Mouse (Mus musculus): ENCODE measurements around the gene Npsr1. TPM values are rescaled to one million over a fixed set of nuclear protein-coding genes. Genes with fewer than 3 reads are reported as not detected.

Npsr1 gene
- polyA plus RNA-seq, 1 experiment from 2014 or later = not detected

DNA sequence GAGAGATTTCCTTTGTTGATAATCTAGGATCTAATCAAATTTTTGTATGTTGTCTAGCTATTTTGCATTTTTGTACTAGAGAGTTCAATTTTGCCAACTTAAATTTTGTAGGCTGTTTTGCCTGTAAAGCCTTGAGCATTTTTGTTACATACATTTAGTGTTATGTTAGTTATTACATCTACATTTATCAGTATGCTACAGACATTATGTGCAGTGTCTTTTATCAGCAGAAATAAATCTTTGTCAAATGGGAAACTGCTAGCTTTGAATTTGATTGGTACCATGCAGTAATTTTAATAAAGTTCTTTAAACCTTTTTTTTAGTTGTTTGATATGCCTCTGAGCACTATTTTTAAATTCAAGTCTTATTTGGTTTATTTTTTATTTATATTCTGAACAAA, 185.7 kb downstream of the Npsr1 start:
- no peaks in the 10 kb centered on the region for H3K9me3 ChIP-seq (ENCODE audit: control insufficient read depth, low read length)
- no peak for DNase-seq (ENCODE audit: low spot score)

DNA sequence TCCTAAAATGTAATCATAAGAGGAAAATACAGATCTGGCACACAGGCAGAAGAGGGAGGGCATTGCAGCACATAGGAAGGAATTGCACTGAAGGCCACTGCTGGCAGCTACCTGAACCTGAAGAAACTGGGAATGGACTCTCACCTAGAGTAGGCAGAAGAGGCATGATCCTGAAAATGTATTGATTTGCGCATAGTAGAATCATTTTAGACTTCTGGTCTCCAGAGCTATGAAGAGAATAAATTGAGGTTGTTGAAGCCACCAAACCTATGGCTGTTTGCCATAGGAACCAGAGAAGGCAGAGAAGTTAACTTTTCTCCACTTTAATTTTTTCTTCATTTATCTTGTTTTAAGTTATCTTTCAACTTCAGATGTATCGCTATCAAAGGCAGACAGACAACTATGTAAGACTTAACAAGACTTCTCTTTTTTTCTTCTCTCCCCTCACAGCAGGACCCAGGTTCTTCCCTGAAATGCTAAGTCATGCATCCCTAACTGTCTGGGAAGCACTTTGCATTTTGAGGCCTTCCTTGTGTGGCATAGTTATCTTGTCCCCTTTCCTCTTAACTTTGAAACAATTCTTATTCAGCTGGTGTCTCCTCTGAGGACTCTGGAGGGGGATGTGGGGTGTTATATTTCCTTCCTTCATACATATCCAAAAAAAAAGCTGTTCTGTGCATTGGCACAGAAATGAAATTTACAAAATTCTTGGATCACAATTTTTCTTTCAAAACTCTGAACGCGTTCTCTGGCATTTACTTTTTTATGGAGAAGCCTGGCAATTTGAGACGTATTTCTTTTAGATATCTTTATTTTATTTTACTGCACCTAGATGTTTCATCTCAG, 186.7 kb downstream of the Npsr1 start:
- H3K36me3 ChIP-seq (ENCODE audit: control insufficient read depth, insufficient read depth, low read length) = no peaks in the 10 kb centered on the region
- H3K27me3 ChIP-seq (ENCODE audit: control insufficient read depth, insufficient read depth, low read length) = no peaks in the 10 kb centered on the region
- no peak overlapping the region for H3K4me3 ChIP-seq (ENCODE audit: low read depth, low read length)
- DNase-seq (ENCODE audit: low spot score) = no peak
- no peaks in the 10 kb centered on the region for H3K9me3 ChIP-seq (ENCODE audit: control insufficient read depth, low read length)
- no peaks in the 10 kb centered on the region for H3K4me1 ChIP-seq (replicated peaks; ENCODE audit: control insufficient read depth, insufficient read depth)
- TF ChIP-seq CTCF (IDR thresholded peaks at IDR 0.05; ENCODE audit: low read depth) (no peak), EP300 (optimal IDR thresholded peaks at IDR 0.05) (no peak)
- no peak for ATAC-seq (ENCODE audit: low FRiP score, low TSS enrichment)
- H3K9ac ChIP-seq (ENCODE audit: low read length) = no peak overlapping the region
- 79% methylated on average over 5 of the region's 5 CpGs for WGBS
- no peak overlapping the region for H3K4me2 ChIP-seq (replicated peaks; ENCODE audit: low read depth)
- H3K27ac ChIP-seq (replicated peaks) = no peak overlapping the region

More for the DNA sequence above, 185.7 kb downstream of the Npsr1 start:
- Histone ChIP-seq H3K4me1 (replicated peaks; ENCODE audit: control insufficient read depth, insufficient read depth) (no peaks in the 10 kb centered on the region), H3K27ac (replicated peaks) (no peak overlapping the region), H3K27me3 (ENCODE audit: control insufficient read depth, insufficient read depth, low read length) (no peaks in the 10 kb centered on the region), H3K36me3 (ENCODE audit: control insufficient read depth, insufficient read depth, low read length) (no peaks in the 10 kb centered on the region), H3K4me2 (replicated peaks; ENCODE audit: low read depth) (no peak overlapping the region), H3K9ac (ENCODE audit: low read length) (no peak overlapping the region), H3K4me3 (ENCODE audit: low read depth, low read length) (no peak overlapping the region)
- TF ChIP-seq CTCF (IDR thresholded peaks at IDR 0.05; ENCODE audit: low read depth) (no peak), EP300 (optimal IDR thresholded peaks at IDR 0.05) (no peak)
- no peak for ATAC-seq (ENCODE audit: low FRiP score, low TSS enrichment)

DNA sequence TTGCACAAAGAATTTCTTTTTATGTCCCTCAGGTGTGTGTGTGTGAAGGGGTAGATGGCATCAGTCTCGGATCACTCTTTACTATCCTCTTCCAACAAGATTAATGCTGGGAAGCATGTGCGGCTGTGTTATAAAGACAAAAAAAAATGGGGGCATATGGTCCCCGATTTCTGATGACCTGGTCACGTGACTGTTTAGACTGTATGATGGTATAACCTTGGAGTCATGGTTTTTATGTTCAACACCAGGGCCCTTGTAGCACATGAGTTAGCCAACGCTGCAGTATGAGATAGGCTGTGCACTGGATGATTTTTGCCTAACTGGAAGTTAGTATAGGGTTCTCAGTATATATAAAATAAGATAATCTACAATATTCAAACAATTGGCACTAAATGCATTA, 187.6 kb downstream of the Npsr1 start:
- Histone ChIP-seq H3K9ac (ENCODE audit: low read length) (no peak overlapping the region), H3K4me2 (replicated peaks; ENCODE audit: low read depth) (no peak overlapping the region), H3K27me3 (ENCODE audit: control insufficient read depth, insufficient read depth, low read length) (no peaks in the 10 kb centered on the region), H3K4me1 (replicated peaks; ENCODE audit: control insufficient read depth, insufficient read depth) (no peaks in the 10 kb centered on the region), H3K36me3 (ENCODE audit: control insufficient read depth, insufficient read depth, low read length) (no peaks in the 10 kb centered on the region), H3K4me3 (ENCODE audit: low read depth, low read length) (no peak overlapping the region), H3K9me3 (ENCODE audit: control insufficient read depth, low read length) (no peaks in the 10 kb centered on the region), H3K27ac (replicated peaks) (no peak overlapping the region)
- DNase-seq (ENCODE audit: low spot score) (no peak), ATAC-seq (ENCODE audit: low FRiP score, low TSS enrichment) (no peak)
- TF ChIP-seq EP300 (optimal IDR thresholded peaks at IDR 0.05) (no peak), CTCF (IDR thresholded peaks at IDR 0.05; ENCODE audit: low read depth) (no peak)
- WGBS = 89% methylated on average over 5 of the region's 5 CpGs

DNA sequence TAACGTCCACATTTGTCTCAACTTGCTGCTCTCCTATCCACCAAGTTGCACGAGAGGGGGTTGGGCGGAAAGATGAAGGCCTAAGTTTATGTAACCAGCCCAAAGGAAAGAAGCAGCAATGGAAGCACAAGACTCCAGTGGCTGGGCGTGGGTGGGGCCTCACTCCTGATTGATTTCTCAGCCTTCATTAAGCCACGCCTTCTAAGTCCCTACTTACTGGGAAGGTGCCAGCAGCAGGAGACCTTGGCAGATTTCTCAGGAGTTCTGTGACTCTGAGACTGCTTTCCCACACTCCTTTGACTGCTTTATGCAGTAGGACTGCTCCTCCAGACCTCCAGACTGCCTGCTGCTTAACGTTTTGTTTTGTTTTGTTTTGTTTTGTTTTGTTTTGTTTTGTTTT, 193.6 kb downstream of the Npsr1 start:
- DNase-seq (ENCODE audit: low spot score) (peak; percentile 23), ATAC-seq (ENCODE audit: low FRiP score, low TSS enrichment) (no peak)
- H3K4me1 ChIP-seq (replicated peaks; ENCODE audit: control insufficient read depth, insufficient read depth) = no peaks in the 10 kb centered on the region
- no peaks in the 10 kb centered on the region for H3K36me3 ChIP-seq (ENCODE audit: control insufficient read depth, insufficient read depth, low read length)
- H3K27ac ChIP-seq (replicated peaks) = no peak overlapping the region
- no peak overlapping the region for H3K4me2 ChIP-seq (replicated peaks; ENCODE audit: low read depth)
- H3K9ac ChIP-seq (ENCODE audit: low read length) = no peak overlapping the region
- TF ChIP-seq EP300 (optimal IDR thresholded peaks at IDR 0.05) (no peak), CTCF (IDR thresholded peaks at IDR 0.05; ENCODE audit: low read depth) (no peak)
- H3K27me3 ChIP-seq (ENCODE audit: control insufficient read depth, insufficient read depth, low read length) = no peaks in the 10 kb centered on the region
- 25% methylated on average over 6 of the region's 6 CpGs for WGBS
- H3K9me3 ChIP-seq (ENCODE audit: control insufficient read depth, low read length) = no peaks in the 10 kb centered on the region
- H3K4me3 ChIP-seq (ENCODE audit: low read depth, low read length) = no peak overlapping the region

DNA sequence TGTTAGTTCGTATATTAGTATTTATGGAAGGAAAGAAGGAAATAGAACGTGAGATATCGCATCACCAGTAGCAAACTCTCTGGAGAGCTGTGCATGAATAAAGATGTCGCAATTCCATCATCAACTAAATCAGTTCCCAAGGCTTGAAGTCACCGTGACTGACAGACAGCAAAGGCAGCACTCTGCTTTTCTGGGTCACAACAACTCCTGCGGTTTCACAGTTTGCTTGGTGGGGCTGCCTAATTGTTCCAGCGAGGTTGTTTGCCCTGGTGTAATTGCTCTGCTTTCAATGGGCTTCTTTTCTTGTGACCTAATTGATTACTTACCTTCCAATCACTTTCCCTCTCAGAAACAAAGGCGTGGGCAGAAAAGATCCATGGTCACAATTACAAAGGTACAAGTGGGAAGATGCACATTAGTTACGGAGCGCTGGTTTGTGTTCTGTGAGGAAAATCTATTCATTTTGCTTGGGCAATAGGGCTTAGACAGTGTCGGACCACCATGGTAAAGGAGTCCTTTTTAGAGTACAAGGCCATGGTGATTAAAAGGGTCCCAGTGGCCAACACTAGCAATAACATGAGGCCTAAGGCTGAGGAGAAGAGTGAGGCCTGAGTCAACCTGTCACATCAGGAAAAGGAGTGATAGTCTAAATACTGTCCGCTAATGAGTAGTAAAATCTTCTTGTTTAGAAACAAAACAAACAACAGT, 195.6 kb downstream of the Npsr1 start:
- Histone ChIP-seq H3K4me3 (ENCODE audit: low read depth, low read length) (no peak overlapping the region), H3K27ac (replicated peaks) (no peak overlapping the region), H3K9me3 (ENCODE audit: control insufficient read depth, low read length) (no peaks in the 10 kb centered on the region), H3K27me3 (ENCODE audit: control insufficient read depth, insufficient read depth, low read length) (no peaks in the 10 kb centered on the region), H3K9ac (ENCODE audit: low read length) (no peak overlapping the region), H3K36me3 (ENCODE audit: control insufficient read depth, insufficient read depth, low read length) (no peaks in the 10 kb centered on the region), H3K4me2 (replicated peaks; ENCODE audit: low read depth) (no peak overlapping the region), H3K4me1 (replicated peaks; ENCODE audit: control insufficient read depth, insufficient read depth) (no peaks in the 10 kb centered on the region)
- DNase-seq (ENCODE audit: low spot score) = no peak
- WGBS = 64% methylated on average over 12 of the region's 12 CpGs
- TF ChIP-seq CTCF (IDR thresholded peaks at IDR 0.05; ENCODE audit: low read depth) = no peak
- TF ChIP-seq EP300 (optimal IDR thresholded peaks at IDR 0.05) = no peak
- ATAC-seq (ENCODE audit: low FRiP score, low TSS enrichment) = no peak

DNA sequence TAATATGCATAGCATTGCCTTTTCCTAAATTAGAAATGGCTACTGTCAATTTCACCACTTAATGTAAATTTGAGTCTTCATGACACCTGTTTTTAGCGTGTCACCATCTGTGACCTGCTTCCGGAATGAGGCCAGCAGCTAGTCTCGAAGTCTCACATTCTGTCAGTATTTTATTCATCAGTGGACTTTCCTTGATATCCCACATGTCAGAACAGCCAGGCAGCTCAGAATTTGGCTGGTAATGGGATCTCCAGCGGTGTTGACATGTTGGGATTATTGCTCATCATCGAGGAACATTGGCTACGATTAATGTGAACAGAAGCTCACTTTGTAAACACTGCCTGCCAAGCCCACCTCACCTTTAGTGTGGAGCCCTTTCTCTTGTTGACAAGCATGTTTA, 205.1 kb downstream of the Npsr1 start:
- Histone ChIP-seq H3K27me3 (ENCODE audit: control insufficient read depth, insufficient read depth, low read length) (no peaks in the 10 kb centered on the region), H3K36me3 (ENCODE audit: control insufficient read depth, insufficient read depth, low read length) (no peaks in the 10 kb centered on the region), H3K9me3 (ENCODE audit: control insufficient read depth, low read length) (no peaks in the 10 kb centered on the region), H3K4me1 (replicated peaks; ENCODE audit: control insufficient read depth, insufficient read depth) (no peaks in the 10 kb centered on the region), H3K27ac (replicated peaks) (no peak overlapping the region), H3K4me2 (replicated peaks; ENCODE audit: low read depth) (no peak overlapping the region), H3K9ac (ENCODE audit: low read length) (no peak overlapping the region), H3K4me3 (ENCODE audit: low read depth, low read length) (no peak overlapping the region)
- ATAC-seq (ENCODE audit: low FRiP score, low TSS enrichment) (no peak), DNase-seq (ENCODE audit: low spot score) (no peak)
- TF ChIP-seq EP300 (optimal IDR thresholded peaks at IDR 0.05) (no peak), CTCF (IDR thresholded peaks at IDR 0.05; ENCODE audit: low read depth) (no peak)
- 68% methylated on average over 6 of the region's 6 CpGs for WGBS

Measured in stomach, postnatal 0 days (tissue).